Mouse (Mus musculus) ES-E14 (cell line): ENCODE measurements around the gene Dapl1.

Source experiments
- CHD2 ChIP-seq: IDR thresholded peaks from 2 replicates; pipeline ENCODE4 v1.6.1; 2014; ENCODE audit warnings: mild to moderate bottlenecking, low read depth, low read length, inconsistent platforms
- HCFC1 ChIP-seq: IDR thresholded peaks from 2 replicates; pipeline ENCODE4 v1.6.1; 2012; ENCODE audit warnings: low read length, inconsistent platforms, borderline replicate concordance; ENCODE audit not compliant: insufficient read depth
- MAFK ChIP-seq: IDR thresholded peaks from 2 replicates; pipeline ENCODE4 v1.6.1; 2014; ENCODE audit warnings: mild to moderate bottlenecking, low read depth, low read length, inconsistent platforms; ENCODE audit not compliant: insufficient read depth
- ZC3H11A ChIP-seq: IDR thresholded peaks from 2 replicates; pipeline ENCODE4 v1.6.1; 2012; ENCODE audit warnings: low read depth, mild to moderate bottlenecking, inconsistent platforms, low read length, borderline replicate concordance
- ZNF384 ChIP-seq: IDR thresholded peaks from 2 replicates; pipeline ENCODE4 v1.6.1; 2012; ENCODE audit warnings: low read depth, low read length, inconsistent platforms

DNA sequence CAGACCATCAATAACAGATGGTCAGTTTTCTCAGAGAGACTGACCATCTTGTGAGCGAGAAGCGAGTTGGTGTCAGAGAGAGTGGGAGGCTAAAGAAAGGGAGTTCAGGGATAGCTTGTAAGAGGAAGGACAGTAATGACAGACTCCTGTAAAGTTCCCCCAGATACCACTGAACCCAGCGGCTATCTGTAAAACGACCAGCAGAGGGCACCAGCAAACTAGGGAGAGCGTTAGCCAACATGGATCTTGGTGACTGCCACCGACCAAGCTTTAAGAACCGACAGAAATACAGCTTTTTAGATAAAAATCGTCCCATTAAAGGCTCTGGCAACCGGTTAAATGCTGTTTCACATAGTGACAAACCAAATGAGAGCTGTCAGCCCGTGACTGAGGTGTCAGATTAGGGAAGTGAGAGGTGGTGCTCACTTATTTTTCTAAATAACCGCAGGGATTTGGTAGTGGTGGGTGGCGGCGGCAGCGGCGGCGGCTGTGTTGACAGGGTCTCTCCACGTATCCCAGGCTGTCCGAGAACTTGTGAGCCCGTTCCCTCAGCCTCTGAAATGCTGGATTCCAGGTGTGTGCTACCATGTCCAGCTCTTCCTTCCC is 37.7 kb downstream of the Dapl1 start:
- TF ChIP-seq MAFK (no peak), ZNF384 (no peak), HCFC1 (no peak), ZC3H11A (peak; percentile 89), CHD2 (no peak)
